Mouse (Mus musculus) kidney, embryonic 14.5 days (tissue): ENCODE measurements around the gene Mfrp. TPM values are rescaled to one million over a fixed set of nuclear protein-coding genes. Genes with fewer than 3 reads are reported as not detected.
A peak's percentile ranks its signal among the peaks of the same experiment; 100 is the strongest.

Experiments
- ATAC-seq: fragments of 200-750 bp; cut with Nextera tagmentation; 2 replicates; pipeline ENCODE4 v1.8.0; 2017; ENCODE audit warnings: moderate number of reproducible peaks, mild to moderate bottlenecking, moderate TSS enrichment, moderate library complexity; ENCODE audit not compliant: low FRiP score, low TSS enrichment
- H3K27ac ChIP-seq: fragments of 300-500 bp; sonication (generic); 2 replicates; pipeline ENCODE4 v1.5.1; 2014; ENCODE audit warnings: low read depth, mild to moderate bottlenecking, low read length, moderate library complexity, mixed read lengths
- H3K27me3 ChIP-seq: fragments of 300-500 bp; sonication (generic); 2 replicates; pipeline ENCODE4 v1.6.1; 2014; ENCODE audit warnings: mild to moderate bottlenecking, low read length; ENCODE audit not compliant: control insufficient read depth, insufficient read depth
- H3K36me3 ChIP-seq: fragments of 300-500 bp; sonication (generic); 2 replicates; pipeline ENCODE4 v1.6.1; 2014; ENCODE audit warnings: low read length, mixed read lengths; ENCODE audit not compliant: control insufficient read depth, insufficient read depth
- H3K4me1 ChIP-seq: fragments of 300-500 bp; sonication (generic); 2 replicates; pipeline ENCODE4 v1.6.1; 2014; ENCODE audit warnings: low read length, mixed read lengths; ENCODE audit not compliant: control insufficient read depth, insufficient read depth
- H3K4me2 ChIP-seq: fragments of 300-500 bp; sonication (generic); replicated peaks from 2 replicates; pipeline ENCODE4 v1.6.1; 2014; ENCODE audit warnings: low read depth, mild to moderate bottlenecking, low read length
- H3K4me3 ChIP-seq: fragments of 300-500 bp; sonication (generic); 2 replicates; pipeline ENCODE4 v1.5.1; 2014; ENCODE audit warnings: mild to moderate bottlenecking, low read length
- H3K9ac ChIP-seq: fragments of 300-500 bp; sonication (generic); 2 replicates; pipeline ENCODE4 v1.6.1; 2014; ENCODE audit warnings: low read depth, mild to moderate bottlenecking, low read length, moderate library complexity
- H3K9me3 ChIP-seq: fragments of 300-500 bp; sonication (generic); 2 replicates; pipeline ENCODE4 v1.6.1; 2016; ENCODE audit warnings: low read length; ENCODE audit not compliant: control insufficient read depth
- WGBS: fragments of 180-500 bp; shearing (Covaris S2); extraction: QIAGEN DNeasy Blood & Tissue Kit; methylation state at CpG from one replicate; pipeline ENCODE4 v1.1.7; 2014; 5-methylcytosine and 5-hydroxymethylcytosine counted together
- polyA plus RNA-seq: library from polyadenylated mRNA; unstranded; fragments of >200 nt; fragmentation: Nextera tagmentation; extraction: Ambion mirVana; gene quantifications from 2 replicates; pipeline ENCODE4 v1.2.1, GENCODE M21; 2014

Mfrp gene
- polyA plus RNA-seq, 1 experiment from 2014 or later = 0.14 TPM

GRCm38 (mm10) chr9:44130581-44131275 is 29.2 kb downstream of the Mfrp start:
- Histone ChIP-seq H3K36me3 (no peaks in the 10 kb centered on the region), H3K4me2 (peak overlapping the region; percentile 64), H3K4me3 (peak overlapping the region; percentile 36; the same call in 1 of the 2 replicates), H3K27me3 (no peaks in the 10 kb centered on the region), H3K4me1 (peaks cover 51% of the 10 kb centered on the region), H3K27ac (peak overlapping the region; percentile 88), H3K9me3 (no peaks in the 10 kb centered on the region), H3K9ac (0 out of 2 replicates have a peak overlapping the region, but pooled peaks have one; percentile 31)
- ATAC-seq = peak; percentile 36
- WGBS = 13% methylated on average over 17 of the region's 19 CpGs

- H3K9me3 ChIP-seq = no peaks in the 10 kb centered on the region
- H3K27me3 ChIP-seq = no peaks in the 10 kb centered on the region
- H3K4me2 ChIP-seq = no peak overlapping the region
- H3K9ac ChIP-seq = no peak overlapping the region
- peak overlapping the region; percentile 88; the same call in 1 of the 2 replicates for H3K27ac ChIP-seq
- H3K36me3 ChIP-seq = no peaks in the 10 kb centered on the region
- peaks cover 48% of the 10 kb centered on the region for H3K4me1 ChIP-seq
- 0 out of 2 replicates have a peak, but pooled peaks have one; percentile 1 for ATAC-seq
- 39% methylated on average over 7 of the region's 7 CpGs for WGBS
- no peak overlapping the region for H3K4me3 ChIP-seq
Measured at GRCm38 (mm10) chr9:44131276-44131590, 29.7 kb downstream of the Mfrp start.

GRCm38 (mm10) chr9:44132200-44132599 is 30.7 kb downstream of the Mfrp start:
- no peaks in the 10 kb centered on the region for H3K9me3 ChIP-seq
- no peak overlapping the region for H3K4me3 ChIP-seq
- peak overlapping the region; percentile 88; the same call in 1 of the 2 replicates for H3K27ac ChIP-seq
- WGBS = 71% methylated on average over 5 of the region's 5 CpGs
- no peak overlapping the region for H3K4me2 ChIP-seq
- peaks cover 46% of the 10 kb centered on the region for H3K4me1 ChIP-seq
- no peaks in the 10 kb centered on the region for H3K27me3 ChIP-seq
- no peaks in the 10 kb centered on the region for H3K36me3 ChIP-seq
- no peak for ATAC-seq
- H3K9ac ChIP-seq = no peak overlapping the region

GRCm38 (mm10) chr9:44133287-44133686 is 31.8 kb downstream of the Mfrp start:
- no peak for ATAC-seq
- no peak overlapping the region; the same call in 1 of the 2 replicates for H3K9ac ChIP-seq
- H3K36me3 ChIP-seq = no peaks in the 10 kb centered on the region
- WGBS = 10% methylated on average over 2 of the region's 2 CpGs
- no peaks in the 10 kb centered on the region for H3K9me3 ChIP-seq
- peak overlapping the region; percentile 78 for H3K27ac ChIP-seq
- H3K4me1 ChIP-seq = peaks cover 46% of the 10 kb centered on the region
- H3K4me3 ChIP-seq = peak overlapping the region; percentile 61; the same call in 1 of the 2 replicates
- no peaks in the 10 kb centered on the region for H3K27me3 ChIP-seq
- peak overlapping the region; percentile 80 for H3K4me2 ChIP-seq

GRCm38 (mm10) chr9:44134101-44134850 is 32.7 kb downstream of the Mfrp start, which contains the start of gene Mcam:
TSS of gene Mcam (plus strand) at chr9:44134469.
- H3K27ac ChIP-seq = peak within 1 kb of the TSS; percentile 78
- peaks cover 39% of the 10 kb centered on the region for H3K4me1 ChIP-seq
- peak within 1 kb of the TSS; percentile 61 for H3K4me3 ChIP-seq
- peak within 1 kb of the TSS; percentile 80 for H3K4me2 ChIP-seq
- peak; percentile 21 for ATAC-seq
- peak within 1 kb of the TSS; percentile 62 for H3K9ac ChIP-seq
- H3K36me3 ChIP-seq = peaks cover 5% of the 10 kb centered on the region
- no peaks in the 10 kb centered on the region for H3K9me3 ChIP-seq
- H3K27me3 ChIP-seq = no peaks in the 10 kb centered on the region
- under 1% methylated on average over 39 of the region's 55 CpGs for WGBS

GRCm38 (mm10) chr9:44134851-44135730 is 33.6 kb downstream of the Mfrp start:
- H3K36me3 ChIP-seq = peaks cover 10% of the 10 kb centered on the region
- peak overlapping the region; percentile 80 for H3K4me2 ChIP-seq
- no peak for ATAC-seq
- H3K4me1 ChIP-seq = peaks cover 33% of the 10 kb centered on the region
- peak overlapping the region; percentile 61 for H3K4me3 ChIP-seq
- WGBS = 1% methylated on average over 48 of the region's 49 CpGs
- no peaks in the 10 kb centered on the region for H3K27me3 ChIP-seq
- no peak overlapping the region; the same call in 1 of the 2 replicates for H3K27ac ChIP-seq
- H3K9me3 ChIP-seq = no peaks in the 10 kb centered on the region
- peak overlapping the region; percentile 62 for H3K9ac ChIP-seq

- WGBS = 39% methylated on average over 7 of the region's 7 CpGs
- no peak overlapping the region for H3K27ac ChIP-seq
- H3K4me3 ChIP-seq = peak overlapping the region; percentile 61
- peaks cover 18% of the 10 kb centered on the region for H3K36me3 ChIP-seq
- no peak for ATAC-seq
- H3K4me1 ChIP-seq = peaks cover 25% of the 10 kb centered on the region
- H3K4me2 ChIP-seq = peak overlapping the region; percentile 80
- no peaks in the 10 kb centered on the region for H3K27me3 ChIP-seq
- no peaks in the 10 kb centered on the region for H3K9me3 ChIP-seq
- peak overlapping the region; percentile 62 for H3K9ac ChIP-seq
Measured at GRCm38 (mm10) chr9:44135731-44136411, 34.3 kb downstream of the Mfrp start.

- Histone ChIP-seq H3K27ac (no peak overlapping the region), H3K9me3 (no peaks in the 10 kb centered on the region), H3K4me1 (peaks cover 18% of the 10 kb centered on the region; the same call in 1 of the 2 replicates), H3K4me2 (no peak overlapping the region), H3K36me3 (peaks cover 32% of the 10 kb centered on the region), H3K4me3 (no peak overlapping the region), H3K9ac (no peak overlapping the region), H3K27me3 (no peaks in the 10 kb centered on the region)
- ATAC-seq = no peak
- WGBS = 59% methylated on average over 4 of the region's 4 CpGs
Measured at GRCm38 (mm10) chr9:44137846-44138245, 36.3 kb downstream of the Mfrp start.
